18 mouse cellular contexts compared by ENCODE assay signal in the genomic region with DNA sequence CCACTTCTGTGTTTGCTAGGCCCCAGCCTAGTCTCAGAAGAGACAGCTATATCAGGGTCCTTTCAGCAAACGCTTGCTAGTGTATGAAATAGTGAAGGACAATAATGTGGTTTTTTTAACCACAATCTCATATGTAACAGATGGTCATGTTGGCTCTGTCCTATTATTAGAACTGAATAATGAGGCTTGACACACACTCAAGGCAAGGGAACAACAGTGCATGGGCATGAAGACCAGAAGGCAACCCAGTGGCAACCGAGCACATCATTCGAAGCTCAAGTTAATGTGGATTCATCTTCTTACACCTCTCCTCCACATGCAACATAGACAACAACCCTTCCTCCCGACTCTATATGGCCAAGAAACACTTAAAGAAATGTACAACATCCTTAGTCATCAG. TPM values are rescaled to one million over a fixed set of nuclear protein-coding genes. Genes with fewer than 3 reads are reported as not detected.
"Had no signal": no experiment of that assay in that cellular context is flagged by ENCODE, and none has a peak within 500 bp of the region (broad histone marks: within the 10 kb centered on the region; RNA-seq: fewer than 3 reads in every experiment).

No protein-coding gene starts in this region.

- DNase-seq: kidney, postnatal 25 days; left cerebral cortex, postnatal 4 days; liver, postnatal 0 days; lung, embryonic 14.5 days; retina, postnatal 1 day; right cerebral cortex, postnatal 25 days; spleen, adult 18-20 months; thymus, adult 18-20 months; thymus, postnatal 36 days had no signal

- ATAC-seq: liver, postnatal 0 days; lung, postnatal 0 days; midbrain, embryonic 13.5 days; midbrain, embryonic 16.5 days had no signal

RNA-seq across cellular contexts. Expression of a gene that starts 7.3 kb away (rescaled TPM):
- total RNA-seq: layer of hippocampus, adult 8-10 months; layer of hippocampus, postnatal 14 days; left cerebral cortex, adult 8-10 months; left cerebral cortex, postnatal 14 days; left cerebral cortex, postnatal 4 days; monocyte, adult 5-6 weeks; neutrophil, adult 5-6 weeks had no signal

RNA-seq across cellular contexts. Expression of a gene that starts 14.5 kb away (rescaled TPM):
- total RNA-seq: layer of hippocampus, adult 8-10 months; layer of hippocampus, postnatal 14 days; left cerebral cortex, adult 8-10 months; left cerebral cortex, postnatal 14 days; left cerebral cortex, postnatal 4 days; monocyte, adult 5-6 weeks; neutrophil, adult 5-6 weeks had no signal

RNA-seq across cellular contexts. Expression of a gene that starts 28.6 kb away (rescaled TPM):
- total RNA-seq: layer of hippocampus, adult 8-10 months; layer of hippocampus, postnatal 14 days; left cerebral cortex, postnatal 14 days; left cerebral cortex, postnatal 4 days; monocyte, adult 5-6 weeks; neutrophil, adult 5-6 weeks had no signal

RNA-seq across cellular contexts. Expression of a gene that starts 40.0 kb away (rescaled TPM):
- total RNA-seq: layer of hippocampus, adult 8-10 months; layer of hippocampus, postnatal 14 days; left cerebral cortex, adult 8-10 months; left cerebral cortex, postnatal 14 days; left cerebral cortex, postnatal 4 days; monocyte, adult 5-6 weeks; neutrophil, adult 5-6 weeks had no signal
